Mouse (Mus musculus) neural tube, embryonic 14.5 days (tissue): ENCODE measurements at regions not wholly inside any gene's neighbourhood (a gene's known extent, or its start where the extent isn't known, plus 50 kb on each side); places are given as distances from the start of the nearest gene placed in this dataset.

Source experiments
- ATAC-seq: fragments of 200-750 bp; cut with Nextera tagmentation; 2 replicates; pipeline ENCODE4 v1.8.0; 2017; ENCODE audit warnings: low read depth, mild to moderate bottlenecking, moderate TSS enrichment, moderate library complexity
- H3K27ac ChIP-seq: fragments of 300-500 bp; sonication (generic); 2 replicates; pipeline ENCODE4 v1.5.1; 2014; ENCODE audit warnings: low read depth, mild to moderate bottlenecking, control low read depth, low read length, moderate library complexity, mixed read lengths
- H3K27me3 ChIP-seq: fragments of 300-500 bp; sonication (generic); 2 replicates; pipeline ENCODE4 v1.6.1; 2014; ENCODE audit warnings: low read length; ENCODE audit not compliant: control insufficient read depth, insufficient read depth
- H3K36me3 ChIP-seq: fragments of 300-500 bp; sonication (generic); 2 replicates; pipeline ENCODE4 v1.6.1; 2014; ENCODE audit warnings: low read length, mixed read lengths; ENCODE audit not compliant: control insufficient read depth, insufficient read depth
- H3K4me1 ChIP-seq: fragments of 300-500 bp; sonication (generic); 2 replicates; pipeline ENCODE4 v1.6.1; 2014; ENCODE audit warnings: low read length; ENCODE audit not compliant: control insufficient read depth, insufficient read depth
- H3K4me2 ChIP-seq: fragments of 300-500 bp; sonication (generic); 2 replicates; pipeline ENCODE4 v1.6.1; 2014; ENCODE audit warnings: mild to moderate bottlenecking, low read depth, low read length, control low read depth
- H3K4me3 ChIP-seq: fragments of 300-500 bp; sonication (generic); 2 replicates; pipeline ENCODE4 v1.5.1; 2014; ENCODE audit warnings: low read depth, low read length, control low read depth, mixed read lengths
- H3K9ac ChIP-seq: fragments of 300-500 bp; sonication (generic); replicated peaks from 2 replicates; pipeline ENCODE4 v1.6.1; 2014; ENCODE audit warnings: low read depth, mild to moderate bottlenecking, control low read depth, low read length, mixed read lengths
- H3K9me3 ChIP-seq: fragments of 300-500 bp; sonication (generic); 2 replicates; pipeline ENCODE4 v1.6.1; 2016; ENCODE audit warnings: low read length; ENCODE audit not compliant: control insufficient read depth
- WGBS: fragments of 180-500 bp; shearing (Covaris S2); extraction: QIAGEN DNeasy Blood & Tissue Kit; methylation state at CpG from one replicate; pipeline ENCODE4 v1.1.7; 2014; 5-methylcytosine and 5-hydroxymethylcytosine counted together

DNA sequence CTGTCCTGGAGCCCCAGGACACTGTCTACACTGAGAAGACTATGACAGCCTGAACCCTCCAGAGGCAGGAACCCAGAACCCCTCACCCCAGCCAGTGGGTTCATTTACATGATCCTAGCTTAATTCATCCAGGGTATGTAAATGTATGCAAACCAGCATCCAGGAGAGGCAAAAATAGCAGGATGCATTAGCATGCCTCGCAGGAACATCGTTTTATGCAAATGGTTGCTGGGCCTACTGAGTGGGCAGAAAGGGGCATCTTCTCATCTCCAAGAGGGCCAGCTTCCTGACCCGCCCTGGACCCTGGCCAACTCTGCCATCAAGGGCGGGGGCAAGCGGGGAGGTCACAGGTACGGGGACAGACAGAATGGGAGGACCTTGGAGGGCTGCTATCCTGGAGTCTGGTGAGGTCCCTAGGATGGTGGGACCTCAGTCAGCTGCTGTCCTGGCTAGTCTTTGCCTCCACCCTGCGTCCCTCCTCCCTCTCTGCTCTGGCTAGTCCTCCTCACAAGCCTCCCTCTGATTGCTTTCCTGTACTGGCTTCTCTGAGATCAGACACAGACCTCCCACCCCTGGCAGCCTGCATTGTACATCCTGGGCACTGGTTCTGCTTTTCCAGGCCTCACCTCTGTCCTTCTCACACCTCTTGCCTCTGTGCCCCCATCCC is 52.2 kb upstream of the Gm26897 start:
- peaks cover 18% of the 10 kb centered on the region; the same call in 1 of the 2 replicates for H3K4me1 ChIP-seq
- H3K9ac ChIP-seq, result 0 out of 2 replicates have a peak overlapping the region, but pooled peaks have one; percentile 2

DNA sequence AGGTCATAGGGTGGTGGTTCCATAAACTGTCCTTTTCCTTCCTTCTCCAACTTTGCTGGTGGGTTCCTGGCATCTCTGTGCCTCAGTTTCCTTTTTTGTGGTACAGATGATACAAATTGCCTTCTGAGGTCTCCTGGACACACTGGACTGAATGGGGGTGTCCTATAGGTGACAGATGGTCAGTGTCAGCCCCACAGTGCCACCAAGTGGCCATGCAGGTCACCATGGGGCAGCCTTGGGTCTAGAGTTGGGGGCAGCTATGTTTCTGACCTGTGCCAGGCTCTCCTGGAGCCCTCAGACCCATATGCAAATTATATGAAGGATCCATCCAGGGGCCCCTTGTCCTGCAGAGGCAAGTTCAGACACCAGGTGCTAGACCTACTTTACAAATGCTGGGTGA is 50.8 kb upstream of the Gm26897 start:
- H3K4me3 ChIP-seq, result no peak overlapping the region
- no peaks in the 10 kb centered on the region for H3K27me3 ChIP-seq
- no peak for ATAC-seq
- no peaks in the 10 kb centered on the region for H3K36me3 ChIP-seq
- no peak overlapping the region for H3K4me2 ChIP-seq
- no peaks in the 10 kb centered on the region for H3K9me3 ChIP-seq
- H3K4me1 ChIP-seq, result peaks cover 14% of the 10 kb centered on the region; the same call in 1 of the 2 replicates
- H3K27ac ChIP-seq, result no peak overlapping the region
- H3K9ac ChIP-seq, result no peak overlapping the region

More for the DNA sequence above, 52.2 kb upstream of the Gm26897 start:
- H3K4me2 ChIP-seq, result no peak overlapping the region
- 7% methylated on average over 7 of the region's 7 CpGs for WGBS
- no peaks in the 10 kb centered on the region for H3K36me3 ChIP-seq
- H3K4me3 ChIP-seq, result no peak overlapping the region
- no peaks in the 10 kb centered on the region for H3K27me3 ChIP-seq
- H3K9me3 ChIP-seq, result no peaks in the 10 kb centered on the region
- no peak for ATAC-seq
- H3K27ac ChIP-seq, result no peak overlapping the region
